Comparison of ENCODE assay signal across 8 mouse cellular contexts in the genomic region with DNA sequence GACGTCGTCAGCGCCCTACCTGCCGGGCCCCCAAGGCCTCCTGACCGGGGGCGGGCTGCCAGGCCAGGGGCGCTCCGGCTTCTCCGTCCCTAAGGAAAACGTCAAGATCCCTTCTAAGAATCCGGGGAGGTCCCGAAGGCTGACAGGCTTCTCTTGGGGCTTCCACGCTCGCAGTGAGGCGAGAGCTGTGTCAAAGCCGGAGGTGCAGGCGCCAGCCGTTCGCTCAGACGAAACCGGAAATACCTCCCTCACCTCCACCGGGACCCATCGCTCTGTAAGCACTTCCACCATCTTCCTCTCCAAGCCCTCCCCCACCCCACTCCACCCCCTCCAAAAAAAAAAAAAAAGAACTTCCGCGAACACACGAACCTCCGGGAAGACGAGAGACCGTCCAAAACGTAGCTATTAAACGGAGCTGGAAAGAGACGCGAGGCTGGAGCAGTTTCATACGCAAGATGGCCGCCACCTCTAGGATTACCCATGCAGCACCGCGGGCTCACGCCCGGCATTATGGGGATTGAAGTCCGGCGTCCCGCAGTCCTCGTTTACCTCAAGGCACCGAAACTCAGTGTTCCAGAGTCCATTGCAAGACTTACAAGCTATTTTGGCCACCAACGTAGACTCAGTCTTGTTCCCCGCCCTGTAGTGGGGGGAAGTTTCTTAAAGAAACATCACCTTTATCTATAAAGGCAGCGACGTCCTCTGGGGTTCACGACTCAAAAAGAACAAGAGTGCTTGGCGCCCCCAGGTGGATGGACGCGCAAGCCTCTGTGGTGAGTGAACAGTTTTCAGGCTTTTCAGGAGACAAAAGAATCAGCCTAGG. TPM values are rescaled to one million over a fixed set of nuclear protein-coding genes. Genes with fewer than 3 reads are reported as not detected.
DNase-seq lines count a peak whose midpoint lies in the region; ATAC-seq lines count a peak whose summit lies in the region.

No protein-coding gene starts in this region.

- peak; percentile 98 for ATAC-seq in intestine, embryonic 14.5 days (replicated peaks; ENCODE audit: low FRiP score, low TSS enrichment, low read depth)

- H3K4me3 ChIP-seq in intestine, embryonic 14.5 days (ENCODE audit: low read depth, low read length): peak overlapping the region; percentile 99

- no peaks in the 10 kb centered on the region for H3K27me3 ChIP-seq in intestine, embryonic 14.5 days (replicated peaks; ENCODE audit: control insufficient read depth, insufficient read depth, low read length)

- WGBS in intestine, embryonic 14.5 days: under 1% methylated on average over 52 of the region's 52 CpGs

- peaks cover 20% of the 10 kb centered on the region for H3K36me3 ChIP-seq in intestine, embryonic 14.5 days (ENCODE audit: control insufficient read depth, insufficient read depth, low read length)

- H3K4me1 ChIP-seq in intestine, embryonic 14.5 days (replicated peaks; ENCODE audit: control insufficient read depth, insufficient read depth, low read length): no peaks in the 10 kb centered on the region; the same call in 1 of the 2 replicates

- peak overlapping the region; percentile 93 for H3K9ac ChIP-seq in intestine, embryonic 14.5 days (ENCODE audit: low read length)

- intact Hi-C loops in left cerebral cortex, postnatal 14 days (cut with DNase I): loop anchor here (2.0 to 10.0 kb wide), 2 partner anchors 143 to 221 kb away; a partner anchor contains a TSS

- peak; percentile 86 to 89 for DNase-seq in adrenal gland, adult 18-20 months (ENCODE audit: low spot score in 2 of 2)
- peak; percentile 98 for DNase-seq in embryo, embryonic 11 days
- peak; percentile 94 for DNase-seq in gastrocnemius, postnatal 25 days
- peak; percentile 93 for DNase-seq in intestine, embryonic 14.5 days (ENCODE audit: low spot score)
- DNase-seq in left cerebral cortex, postnatal 14 days (ENCODE audit: low spot score in 2 of 2): peak; percentile 95 to 99
- DNase-seq in mesoderm, embryonic 11.5 days (ENCODE audit: low read depth, low spot score): peak; percentile 98
- DNase-seq in right cerebral cortex, postnatal 36 days (ENCODE audit: low spot score in 2 of 2): peak; percentile 98
- DNase-seq in yolk sac, embryonic 10.5 days (ENCODE audit: low spot score): peak; percentile 97

- no peaks in the 10 kb centered on the region for H3K9me3 ChIP-seq in intestine, embryonic 14.5 days (ENCODE audit: control insufficient read depth, low read length)

- peak overlapping the region; percentile 98 for H3K27ac ChIP-seq in intestine, embryonic 14.5 days (ENCODE audit: low read depth)

- peak overlapping the region; percentile 84 for H3K4me2 ChIP-seq in intestine, embryonic 14.5 days (ENCODE audit: low read length)

RNA-seq across cellular contexts. Expression of a gene that starts 0.6 kb away (rescaled TPM):
- total RNA-seq in adrenal gland, adult 18-20 months (2021): 10 to 100 TPM; 69.6 to 88.7 TPM
- 10 to 100 TPM; 25.9 to 26.7 TPM for total RNA-seq in gastrocnemius, postnatal 25 days (2021)
- 43.9 and 45.6 TPM in 2 replicates for polyA plus RNA-seq in intestine, embryonic 14.5 days (2014; fragmentation: Nextera tagmentation; extraction: Ambion mirVana)
- 10 to 100 TPM; 71.8 to 72.8 TPM for total RNA-seq in left cerebral cortex, postnatal 14 days (2021)

RNA-seq across cellular contexts. Expression of a gene that starts 8.2 kb away (rescaled TPM):
- total RNA-seq in adrenal gland, adult 18-20 months (2021): 10 to 100 TPM; 19.8 to 19.9 TPM
- 10 to 100 TPM; 15.7 to 17.2 TPM for total RNA-seq in gastrocnemius, postnatal 25 days (2021)
- polyA plus RNA-seq in intestine, embryonic 14.5 days (2014; fragmentation: Nextera tagmentation; extraction: Ambion mirVana): 37.3 and 42.5 TPM in 2 replicates
- 10 to 100 TPM; 69.6 to 73.1 TPM for total RNA-seq in left cerebral cortex, postnatal 14 days (2021)

Comparison
In these comparisons a context has a peak if more than half of its experiments do, and no peak if none do; other contexts are left out.
1. Peak in every context shown above with its lines: DNase-seq, ATAC-seq, H3K4me3 ChIP-seq and H3K27ac ChIP-seq.